Mouse (Mus musculus) hindbrain, embryonic 16.5 days (tissue): ENCODE measurements around the gene Crybb1. TPM values are rescaled to one million over a fixed set of nuclear protein-coding genes. Genes with fewer than 3 reads are reported as not detected.

Source experiments
- polyA plus RNA-seq: library from polyadenylated mRNA; unstranded; fragments of >200 nt; fragmentation: Nextera tagmentation; extraction: Ambion mirVana; gene quantifications from 2 replicates; pipeline ENCODE4 v1.2.1, GENCODE M21; 2015

Gene Crybb1
- polyA plus RNA-seq, 1 experiment from 2014 or later: 7.7 TPM

Other genes with a start within 250 kb of the Crybb1 start
- gene Cryba4, start 3.3 kb upstream of the Crybb1 start, polyA plus RNA-seq: 1.2 and 1.3 TPM in 2 replicates
- gene Tpst2, start 20.9 kb downstream of the Crybb1 start, polyA plus RNA-seq: 35.6 and 35.9 TPM in 2 replicates
- 31.9 and 34.6 TPM in 2 replicates for gene Tfip11, start 70.5 kb downstream of the Crybb1 start, polyA plus RNA-seq
- gene Srrd, start 87.2 kb downstream of the Crybb1 start, polyA plus RNA-seq: 58.3 and 60.8 TPM in 2 replicates
- 37.4 and 39.6 TPM in 2 replicates for gene Hps4, start 87.3 kb downstream of the Crybb1 start, polyA plus RNA-seq
- gene Gm6583, start 100.2 kb downstream of the Crybb1 start, polyA plus RNA-seq: 0.17 and 0.21 TPM in 2 replicates
- 29.5 and 37.0 TPM in 2 replicates for gene Asphd2, start 139.1 kb downstream of the Crybb1 start, polyA plus RNA-seq
- gene Gm6588, start 193.6 kb downstream of the Crybb1 start, polyA plus RNA-seq: 0.62 and 0.68 TPM in 2 replicates